Mouse (Mus musculus) hindbrain, embryonic 12.5 days (tissue): ENCODE results near the gene Acaca. TPM values are rescaled to one million over a fixed set of nuclear protein-coding genes. Genes with fewer than 3 reads are reported as not detected.
A peak's percentile ranks its signal among the peaks of the same experiment; 100 is the strongest.

Source experiments
- ATAC-seq: fragments of 200-750 bp; cut with Nextera tagmentation; 2 replicates; pipeline ENCODE4 v1.8.0; 2017; ENCODE audit warnings: moderate TSS enrichment; ENCODE audit not compliant: low FRiP score
- H3K27ac ChIP-seq: fragments of 300-500 bp; sonication (generic); 2 replicates; pipeline ENCODE4 v1.5.1; 2016; ENCODE audit warnings: mild to moderate bottlenecking
- H3K27me3 ChIP-seq: fragments of 300-500 bp; sonication (generic); 2 replicates; pipeline ENCODE4 v1.6.1; 2016; ENCODE audit warnings: mild to moderate bottlenecking
- H3K36me3 ChIP-seq: fragments of 300-500 bp; sonication (generic); 2 replicates; pipeline ENCODE4 v1.6.1; 2016; ENCODE audit warnings: mild to moderate bottlenecking
- H3K4me1 ChIP-seq: fragments of 300-500 bp; sonication (generic); 2 replicates; pipeline ENCODE4 v1.6.1; 2016
- H3K4me2 ChIP-seq: fragments of 300-500 bp; sonication (generic); replicated peaks from 2 replicates; pipeline ENCODE4 v1.6.1; 2016; ENCODE audit warnings: mild to moderate bottlenecking
- H3K4me3 ChIP-seq: fragments of 300-500 bp; sonication (generic); 2 replicates; pipeline ENCODE4 v1.5.1; 2016; ENCODE audit warnings: mild to moderate bottlenecking
- H3K9ac ChIP-seq: fragments of 300-500 bp; sonication (generic); 2 replicates; pipeline ENCODE4 v1.6.1; 2016; ENCODE audit warnings: mild to moderate bottlenecking, moderate library complexity
- H3K9me3 ChIP-seq: fragments of 300-500 bp; sonication (generic); replicated peaks from 2 replicates; pipeline ENCODE4 v1.6.1; 2016; ENCODE audit warnings: mild to moderate bottlenecking
- WGBS: fragments of 180-500 bp; shearing (Covaris S2); methylation state at CpG from one replicate; pipeline ENCODE4 v1.1.7; 2016; 5-methylcytosine and 5-hydroxymethylcytosine counted together
- polyA plus RNA-seq: library from polyadenylated mRNA; unstranded; fragments of >200 nt; fragmentation: Nextera tagmentation; extraction: Ambion mirVana; gene quantifications from 2 replicates; pipeline ENCODE4 v1.2.1, GENCODE M21; 2016

The Acaca gene
- polyA plus RNA-seq, 1 experiment from 2014 or later, result 31.6 TPM

DNA sequence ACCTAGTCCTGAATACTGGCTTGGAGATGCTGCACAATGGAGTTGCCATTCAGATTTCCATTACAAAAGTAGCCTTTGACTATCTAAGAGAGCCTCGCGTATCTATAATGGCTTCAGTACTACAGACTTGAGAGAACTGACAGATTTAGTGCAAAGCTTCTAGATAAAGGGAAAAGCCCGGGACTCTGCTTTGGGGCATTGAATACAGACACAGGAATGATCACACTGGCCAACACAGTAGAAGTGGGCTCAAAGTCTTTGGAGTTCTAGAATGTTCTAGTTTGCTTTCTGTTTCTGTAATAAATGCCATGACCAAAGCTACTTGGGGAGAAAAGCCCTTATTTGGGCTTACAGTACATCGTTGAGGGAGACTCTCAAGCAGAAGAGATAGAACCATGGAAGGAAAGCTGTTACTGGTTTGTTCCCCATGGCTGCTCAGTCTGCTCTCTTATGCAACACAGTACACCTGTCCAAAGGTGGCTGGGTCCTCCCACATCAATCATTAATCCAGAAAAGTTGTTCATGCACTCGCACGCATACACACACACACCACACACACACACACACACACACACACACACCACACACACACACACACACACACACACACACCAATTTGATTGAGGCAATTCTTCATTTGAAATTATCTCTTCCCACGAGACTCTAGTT is 223.7 kb downstream of the Acaca start:
- no peaks in the 10 kb centered on the region for H3K27me3 ChIP-seq
- 69% methylated on average over 7 of the region's 7 CpGs for WGBS
- H3K4me3 ChIP-seq, result no peak overlapping the region
- H3K27ac ChIP-seq, result no peak overlapping the region
- no peak for ATAC-seq
- no peaks in the 10 kb centered on the region for H3K9me3 ChIP-seq
- H3K9ac ChIP-seq, result no peak overlapping the region
- no peak overlapping the region for H3K4me2 ChIP-seq
- peaks cover 29% of the 10 kb centered on the region for H3K4me1 ChIP-seq
- no peaks in the 10 kb centered on the region for H3K36me3 ChIP-seq

GRCm38 (mm10) chr11:84357304-84357703 is 227.8 kb downstream of the Acaca start:
- peaks cover 3% of the 10 kb centered on the region; the same call in 1 of the 2 replicates for H3K4me1 ChIP-seq
- H3K9me3 ChIP-seq, result no peaks in the 10 kb centered on the region
- no peak overlapping the region for H3K4me3 ChIP-seq
- no peak overlapping the region for H3K9ac ChIP-seq
- ATAC-seq, result no peak
- no peaks in the 10 kb centered on the region for H3K27me3 ChIP-seq
- H3K36me3 ChIP-seq, result no peaks in the 10 kb centered on the region
- WGBS, result 74% methylated on average over 3 of the region's 3 CpGs
- no peak overlapping the region for H3K27ac ChIP-seq
- H3K4me2 ChIP-seq, result no peak overlapping the region

- ATAC-seq, result no peak
- H3K9ac ChIP-seq, result no peak overlapping the region
- no peaks in the 10 kb centered on the region for H3K36me3 ChIP-seq
- H3K4me1 ChIP-seq, result peaks cover 3% of the 10 kb centered on the region
- H3K4me2 ChIP-seq, result no peak overlapping the region
- WGBS, result 83% methylated on average over 2 of the region's 2 CpGs
- no peak overlapping the region for H3K4me3 ChIP-seq
- no peaks in the 10 kb centered on the region for H3K27me3 ChIP-seq
- no peak overlapping the region for H3K27ac ChIP-seq
- H3K9me3 ChIP-seq, result no peaks in the 10 kb centered on the region
These were observed 228.3 kb downstream of the Acaca start for GRCm38 (mm10) chr11:84357771-84358170.

- no peaks in the 10 kb centered on the region for H3K27me3 ChIP-seq
- ATAC-seq, result no peak
- H3K4me2 ChIP-seq, result no peak overlapping the region
- peak overlapping the region; percentile 64; the same call in 1 of the 2 replicates for H3K27ac ChIP-seq
- peaks cover 11% of the 10 kb centered on the region; the same call in 1 of the 2 replicates for H3K36me3 ChIP-seq
- peaks cover 5% of the 10 kb centered on the region for H3K4me1 ChIP-seq
- H3K9me3 ChIP-seq, result no peaks in the 10 kb centered on the region
- no peak overlapping the region for H3K9ac ChIP-seq
- 82% methylated on average over 5 of the region's 5 CpGs for WGBS
- H3K4me3 ChIP-seq, result no peak overlapping the region
These were observed 232.1 kb downstream of the Acaca start for GRCm38 (mm10) chr11:84361551-84361950.

DNA sequence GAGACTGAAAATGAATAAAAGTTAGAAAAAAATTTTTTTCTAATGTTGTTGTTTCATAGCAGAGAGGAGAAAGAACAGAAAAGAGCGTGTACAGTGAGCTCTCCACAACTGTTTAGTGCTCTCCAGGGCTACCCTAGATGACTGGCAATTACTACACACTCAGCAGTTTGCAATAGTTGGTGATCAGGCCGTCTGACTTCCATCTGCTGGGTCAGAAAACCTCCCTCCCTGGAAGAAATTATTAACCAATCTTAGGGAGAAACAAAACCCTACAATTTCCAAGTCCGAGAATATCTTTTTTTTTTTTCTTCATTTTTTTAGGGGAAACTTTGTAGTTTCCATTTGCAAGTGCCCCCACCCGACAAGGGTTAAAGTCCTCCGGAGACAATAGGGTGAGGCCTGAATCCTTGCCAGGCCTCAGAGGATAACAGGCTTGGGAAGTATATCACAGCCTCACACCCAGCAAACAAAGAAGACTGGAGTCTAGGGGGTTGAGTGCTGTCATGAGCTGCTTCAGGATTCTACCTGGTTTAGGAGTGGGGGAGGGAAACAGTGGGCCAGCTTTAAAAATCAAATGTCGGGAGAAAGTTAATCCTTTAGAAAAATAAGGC is 233.3 kb downstream of the Acaca start:
- H3K36me3 ChIP-seq, result peaks cover 11% of the 10 kb centered on the region; the same call in 1 of the 2 replicates
- peak overlapping the region; percentile 64 for H3K27ac ChIP-seq
- ATAC-seq, result no peak

GRCm38 (mm10) chr11:84365313-84365712 is 235.8 kb downstream of the Acaca start:
- H3K9me3 ChIP-seq, result no peaks in the 10 kb centered on the region
- peaks cover 5% of the 10 kb centered on the region for H3K4me1 ChIP-seq
- H3K9ac ChIP-seq, result no peak overlapping the region
- H3K27me3 ChIP-seq, result no peaks in the 10 kb centered on the region
- no peak overlapping the region for H3K4me3 ChIP-seq
- no peak overlapping the region for H3K4me2 ChIP-seq
- no peak for ATAC-seq
- H3K27ac ChIP-seq, result no peak overlapping the region
- peaks cover 11% of the 10 kb centered on the region; the same call in 1 of the 2 replicates for H3K36me3 ChIP-seq
- 91% methylated on average over 1 of the region's 1 CpGs for WGBS

More for the DNA sequence above, 233.3 kb downstream of the Acaca start:
- Histone ChIP-seq H3K9ac (no peak overlapping the region), H3K9me3 (no peaks in the 10 kb centered on the region), H3K4me3 (no peak overlapping the region), H3K4me2 (no peak overlapping the region), H3K27me3 (no peaks in the 10 kb centered on the region), H3K4me1 (peaks cover 5% of the 10 kb centered on the region)
- WGBS, result 59% methylated on average over 6 of the region's 6 CpGs

DNA sequence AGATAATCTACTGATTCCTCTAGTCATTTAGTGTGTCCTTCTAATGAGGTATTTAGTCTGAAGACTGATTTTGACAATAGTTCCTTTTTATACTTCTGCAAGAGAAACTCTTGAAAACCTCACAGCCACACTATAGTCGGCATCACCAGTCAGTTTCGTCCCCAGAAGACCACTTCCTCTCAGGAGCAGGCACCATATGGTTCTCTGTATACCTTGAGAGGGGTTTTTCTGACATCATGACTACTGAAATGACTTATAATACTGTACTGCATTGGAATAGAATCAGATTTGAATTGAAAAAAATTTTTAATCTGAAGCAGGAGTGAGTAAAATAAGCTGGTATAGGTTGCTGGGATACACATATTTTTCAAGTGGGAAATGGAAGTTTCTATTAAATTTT is 239.4 kb downstream of the Acaca start:
- H3K9me3 ChIP-seq, result no peaks in the 10 kb centered on the region
- H3K9ac ChIP-seq, result no peak overlapping the region
- ATAC-seq, result no peak
- H3K4me3 ChIP-seq, result no peak overlapping the region
- WGBS, result 90% methylated on average over 2 of the region's 2 CpGs
- H3K27me3 ChIP-seq, result no peaks in the 10 kb centered on the region
- no peak overlapping the region for H3K4me2 ChIP-seq
- H3K36me3 ChIP-seq, result peaks cover 20% of the 10 kb centered on the region; the same call in 1 of the 2 replicates
- H3K27ac ChIP-seq, result no peak overlapping the region
- no peaks in the 10 kb centered on the region; the same call in 1 of the 2 replicates for H3K4me1 ChIP-seq

DNA sequence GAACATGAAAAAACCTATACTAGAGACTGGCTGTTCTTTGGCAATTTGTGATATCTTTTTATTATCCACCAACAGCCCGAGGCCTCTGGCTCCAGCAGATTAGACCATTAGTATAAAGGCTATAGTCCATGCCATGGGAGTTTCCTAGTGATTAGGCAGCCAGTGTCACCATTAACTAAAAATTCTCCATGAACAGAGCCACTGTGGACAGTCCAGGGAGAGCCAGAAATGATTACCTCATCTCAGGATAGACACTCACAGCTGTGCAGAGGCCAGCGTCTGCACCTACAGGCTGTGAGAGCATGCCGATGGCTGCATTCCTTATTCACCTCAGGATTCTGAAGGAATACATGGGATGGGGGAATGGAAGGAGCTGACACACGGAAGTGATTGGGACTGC is 243.7 kb downstream of the Acaca start:
- Histone ChIP-seq H3K4me1 (peaks cover 9% of the 10 kb centered on the region), H3K27me3 (no peaks in the 10 kb centered on the region), H3K9ac (no peak overlapping the region), H3K36me3 (peaks cover 14% of the 10 kb centered on the region; the same call in 1 of the 2 replicates), H3K4me2 (no peak overlapping the region), H3K27ac (peak overlapping the region; percentile 57), H3K4me3 (no peak overlapping the region), H3K9me3 (no peaks in the 10 kb centered on the region)
- 81% methylated on average over 4 of the region's 4 CpGs for WGBS
- no peak for ATAC-seq

DNA sequence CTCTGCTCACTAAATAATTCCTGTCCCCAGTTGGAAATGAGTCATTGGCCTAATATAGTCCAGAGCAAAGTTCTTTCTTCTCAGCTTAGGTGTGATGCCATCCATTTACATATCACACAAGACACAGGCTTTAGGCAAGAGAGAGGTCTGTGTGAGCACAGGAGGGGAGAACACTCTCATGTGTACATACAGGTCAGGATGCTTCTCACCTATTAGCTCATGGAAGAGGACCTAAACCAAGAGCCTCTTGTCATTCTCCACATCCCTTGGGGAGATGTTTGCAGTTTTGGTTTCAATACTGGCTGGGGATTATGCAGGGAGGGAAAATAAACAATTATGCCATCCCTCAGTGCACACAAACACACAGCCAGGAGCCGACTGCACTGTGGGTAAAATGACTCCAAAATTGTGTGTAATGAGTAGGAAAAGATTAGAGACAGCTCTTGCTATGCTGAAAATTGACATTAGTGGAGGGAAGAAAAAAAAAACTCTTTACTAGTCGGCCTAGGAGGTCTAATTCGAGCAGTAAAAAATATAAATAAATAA is 246.6 kb downstream of the Acaca start:
- Histone ChIP-seq H3K4me2 (no peak overlapping the region), H3K4me1 (peaks cover 9% of the 10 kb centered on the region), H3K27me3 (no peaks in the 10 kb centered on the region), H3K4me3 (no peak overlapping the region), H3K9me3 (no peaks in the 10 kb centered on the region), H3K36me3 (peaks cover 14% of the 10 kb centered on the region; the same call in 1 of the 2 replicates), H3K9ac (no peak overlapping the region), H3K27ac (peak overlapping the region; percentile 67)
- WGBS, result 43% methylated on average over 3 of the region's 3 CpGs
- peak; percentile 58; the same call in 1 of the 2 replicates for ATAC-seq

- Histone ChIP-seq H3K4me1 (peaks cover 9% of the 10 kb centered on the region), H3K36me3 (peaks cover 14% of the 10 kb centered on the region; the same call in 1 of the 2 replicates), H3K9me3 (no peaks in the 10 kb centered on the region), H3K4me3 (no peak overlapping the region), H3K27ac (peak overlapping the region; percentile 67), H3K9ac (no peak overlapping the region), H3K27me3 (no peaks in the 10 kb centered on the region), H3K4me2 (no peak overlapping the region)
- WGBS, result 59% methylated on average over 13 of the region's 13 CpGs
- ATAC-seq, result peak; percentile 81
These were observed 247.3 kb downstream of the Acaca start for GRCm38 (mm10) chr11:84376510-84377365.

DNA sequence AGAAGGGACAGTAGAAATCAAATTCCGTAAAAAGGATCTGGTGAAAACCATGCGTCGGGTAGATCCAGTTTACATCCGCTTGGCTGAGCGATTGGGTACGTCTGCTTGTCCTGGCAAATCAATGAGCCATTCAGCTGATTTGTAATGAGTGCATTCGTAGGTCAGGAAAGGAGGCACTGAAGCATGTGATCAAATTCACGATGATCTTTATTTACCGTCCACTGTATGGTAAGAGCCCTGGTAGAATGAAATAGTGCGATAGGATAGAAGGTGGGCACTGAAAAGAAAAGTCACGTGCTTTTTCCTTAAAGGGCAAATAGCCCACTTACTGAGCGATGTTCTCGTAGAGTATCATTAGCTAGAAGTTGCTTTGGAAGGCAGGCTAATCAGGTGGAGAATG is 253.0 kb downstream of the Acaca start:
- ATAC-seq, result peak; percentile 73
- Histone ChIP-seq H3K4me3 (no peak overlapping the region), H3K9ac (no peak overlapping the region), H3K27ac (peak overlapping the region; percentile 50; the same call in 1 of the 2 replicates), H3K27me3 (no peaks in the 10 kb centered on the region), H3K4me1 (peaks cover 18% of the 10 kb centered on the region), H3K4me2 (no peak overlapping the region), H3K36me3 (no peaks in the 10 kb centered on the region), H3K9me3 (no peaks in the 10 kb centered on the region)
- 36% methylated on average over 13 of the region's 13 CpGs for WGBS

- WGBS, result 39% methylated on average over 6 of the region's 6 CpGs
- H3K27ac ChIP-seq, result peak overlapping the region; percentile 67
- ATAC-seq, result no peak
These were observed 254.4 kb downstream of the Acaca start for GRCm38 (mm10) chr11:84383891-84384290.

More at GRCm38 (mm10) chr11:84383891-84384290, 254.4 kb downstream of the Acaca start:
- Histone ChIP-seq H3K4me2 (no peak overlapping the region), H3K9me3 (no peaks in the 10 kb centered on the region), H3K9ac (no peak overlapping the region), H3K4me1 (peaks cover 20% of the 10 kb centered on the region), H3K4me3 (no peak overlapping the region), H3K27me3 (no peaks in the 10 kb centered on the region), H3K36me3 (no peaks in the 10 kb centered on the region)
